8 mouse cellular contexts compared by ENCODE assay signal in the genomic region with DNA sequence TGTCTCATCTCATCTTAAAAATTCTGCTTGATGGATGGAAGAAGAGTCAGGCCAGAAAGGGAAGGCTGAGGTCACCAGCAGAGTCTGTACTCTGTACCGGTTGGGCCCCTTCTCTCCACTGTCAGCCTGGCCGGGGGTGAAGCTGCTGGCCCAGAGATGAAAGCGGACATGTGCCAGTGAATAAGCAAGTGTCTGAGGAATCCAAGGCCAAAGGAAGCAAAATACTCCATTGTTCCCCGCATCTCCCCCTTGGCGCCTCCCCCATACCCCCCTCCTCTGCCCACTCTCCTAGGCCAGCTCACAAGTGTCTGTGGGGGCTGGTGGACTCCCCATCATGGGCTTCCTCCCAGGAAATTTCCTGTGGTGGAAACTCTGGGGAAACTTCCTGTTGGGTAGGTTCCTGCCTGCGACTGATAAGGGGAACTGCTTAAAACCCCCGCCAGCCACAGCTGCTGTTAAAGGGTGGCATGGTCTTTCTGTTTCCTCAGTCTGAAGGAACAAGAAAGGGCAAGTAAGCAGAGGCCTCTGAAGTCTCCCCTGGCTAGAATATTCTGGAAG.
DNase-seq lines count a peak whose midpoint lies in the region; ATAC-seq lines count a peak whose summit lies in the region.

No protein-coding gene starts in this region.

- H3K27me3 ChIP-seq in forebrain, embryonic 13.5 days: no peaks in the 10 kb centered on the region
- H3K27me3 ChIP-seq in hindbrain, embryonic 16.5 days (replicated peaks; ENCODE audit: control insufficient read depth, insufficient read depth, low read length): no peaks in the 10 kb centered on the region
- H3K27me3 ChIP-seq in liver, embryonic 13.5 days: no peaks in the 10 kb centered on the region

- H3K36me3 ChIP-seq in forebrain, embryonic 13.5 days (ENCODE audit: poor library complexity, severe bottlenecking): no peaks in the 10 kb centered on the region
- H3K36me3 ChIP-seq in hindbrain, embryonic 16.5 days (ENCODE audit: control insufficient read depth, insufficient read depth, low read length): no peaks in the 10 kb centered on the region
- no peaks in the 10 kb centered on the region for H3K36me3 ChIP-seq in liver, embryonic 13.5 days

- WGBS in forebrain, embryonic 13.5 days: 35% methylated on average over 7 of the region's 7 CpGs
- WGBS in hindbrain, embryonic 16.5 days: 34% methylated on average over 6 of the region's 7 CpGs
- 5% methylated on average over 7 of the region's 7 CpGs for WGBS in liver, embryonic 13.5 days (ENCODE audit: insufficient replicate concordance)

- H3K4me2 ChIP-seq in forebrain, embryonic 13.5 days: no peak overlapping the region
- H3K4me2 ChIP-seq in hindbrain, embryonic 16.5 days (ENCODE audit: low read length): no peak overlapping the region
- H3K4me2 ChIP-seq in liver, embryonic 13.5 days: peak overlapping the region; percentile 23

- peak; percentile 56 for DNase-seq in A20 (ENCODE audit: low read depth, low spot score)
- peak; percentile 86 for DNase-seq in MEL-GATA-1-ER (ENCODE audit: extremely low read depth, low read depth)
- peak; percentile 26 for DNase-seq in liver, embryonic 13.5 days
- peak; percentile 30 for DNase-seq in naive thymus-derived CD4-positive, alpha-beta T cell, adult 2 months (ENCODE audit: low read depth)
- peak; percentile 56 for DNase-seq in thymus, postnatal 14 days
- no peak for DNase-seq in cerebellum, adult 8-10 months

- peak; percentile 67 for ATAC-seq in forebrain, embryonic 13.5 days
- peak; percentile 82 for ATAC-seq in hindbrain, embryonic 16.5 days
- ATAC-seq in liver, embryonic 13.5 days (ENCODE audit: low read depth): peak; percentile 71

- H3K4me1 ChIP-seq in forebrain, embryonic 13.5 days: peaks cover 44% of the 10 kb centered on the region
- peaks cover 14% of the 10 kb centered on the region for H3K4me1 ChIP-seq in hindbrain, embryonic 16.5 days (ENCODE audit: control insufficient read depth, insufficient read depth, low read depth, low read length)
- H3K4me1 ChIP-seq in liver, embryonic 13.5 days (replicated peaks): peaks cover 75% of the 10 kb centered on the region

- no peaks in the 10 kb centered on the region for H3K9me3 ChIP-seq in forebrain, embryonic 13.5 days (replicated peaks)
- no peaks in the 10 kb centered on the region for H3K9me3 ChIP-seq in hindbrain, embryonic 16.5 days (ENCODE audit: control insufficient read depth, low read length)
- no peaks in the 10 kb centered on the region for H3K9me3 ChIP-seq in liver, embryonic 13.5 days (replicated peaks)

- H3K4me3 ChIP-seq in forebrain, embryonic 13.5 days: no peak overlapping the region
- no peak overlapping the region for H3K4me3 ChIP-seq in hindbrain, embryonic 16.5 days (ENCODE audit: low read length)
- H3K4me3 ChIP-seq in liver, embryonic 13.5 days (replicated peaks): no peak overlapping the region

- peak overlapping the region; percentile 15 for H3K27ac ChIP-seq in forebrain, embryonic 13.5 days
- H3K27ac ChIP-seq in hindbrain, embryonic 16.5 days (ENCODE audit: low read depth, low read length): peak overlapping the region; percentile 41; the same call in 1 of the 2 replicates
- H3K27ac ChIP-seq in liver, embryonic 13.5 days: peak overlapping the region; percentile 71; the same call in 1 of the 2 replicates

- H3K9ac ChIP-seq in forebrain, embryonic 13.5 days: no peak overlapping the region
- H3K9ac ChIP-seq in hindbrain, embryonic 16.5 days (ENCODE audit: low read depth, low read length): no peak overlapping the region
- no peak overlapping the region for H3K9ac ChIP-seq in liver, embryonic 13.5 days

Comparison
In these comparisons a context has a peak if more than half of its experiments do, and no peak if none do; other contexts are left out.
1. H3K27ac ChIP-seq: peak in every context shown above with its lines; median percentile 71 in liver, embryonic 13.5 days; 41 in hindbrain, embryonic 16.5 days; 15 in forebrain, embryonic 13.5 days.